Mouse (Mus musculus): ENCODE data around the gene 1700021F07Rik.

DNA sequence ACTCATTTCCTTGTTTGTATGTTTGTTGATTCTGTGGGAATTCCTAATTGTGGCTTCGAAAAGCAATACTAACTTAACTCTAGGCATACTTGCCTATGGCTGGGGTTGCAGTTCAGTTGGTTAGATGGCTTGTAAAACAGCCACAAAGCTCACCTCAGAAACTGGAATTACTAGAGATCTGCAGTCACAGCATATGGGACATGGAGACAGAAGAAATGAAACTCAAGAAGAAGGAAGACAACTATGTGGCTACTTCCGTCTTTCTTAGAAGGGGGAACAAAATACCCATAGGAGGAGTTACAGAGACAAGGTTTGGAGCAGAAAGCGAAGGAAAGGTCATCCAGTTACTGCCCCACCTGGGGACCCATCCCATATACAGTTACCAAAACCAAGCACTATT, 6.1 kb downstream of the 1700021F07Rik start:
- TF ChIP-seq MAFK (IDR thresholded peaks at IDR 0.05; ENCODE audit: insufficient read depth, low read depth, low read length) (no peak), CHD2 (IDR thresholded peaks at IDR 0.05; ENCODE audit: low read depth, low read length) (no peak), HCFC1 (IDR thresholded peaks at IDR 0.05; ENCODE audit: borderline replicate concordance, insufficient read depth, low read length) (no peak)
